Mouse (Mus musculus): ENCODE measurements at regions not wholly inside any gene's neighbourhood (a gene's known extent, or its start where the extent isn't known, plus 50 kb on each side); places are given as distances from the start of the nearest gene placed in this dataset. TPM values are rescaled to one million over a fixed set of nuclear protein-coding genes. Genes with fewer than 3 reads are reported as not detected.

DNA sequence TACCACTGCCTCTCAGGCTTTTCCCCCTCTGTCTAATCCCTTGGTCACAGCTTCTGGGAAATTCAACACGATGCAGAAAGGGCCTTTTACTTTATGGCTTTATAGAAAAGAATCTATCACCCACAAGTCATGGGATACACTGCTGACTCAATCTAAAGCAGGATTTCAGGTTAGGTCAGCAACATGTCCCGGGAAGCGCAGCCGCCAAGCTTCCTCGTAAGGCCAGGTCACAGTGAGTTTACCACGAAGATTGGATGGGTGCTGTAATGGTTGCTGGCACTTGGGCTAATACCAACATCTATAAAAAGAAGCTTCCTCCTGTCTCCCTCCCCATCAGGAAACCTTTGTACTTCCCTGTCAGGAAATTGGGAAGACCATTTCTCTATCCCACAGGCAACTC, 70.0 kb upstream of the Gm9747 start:
- ATAC-seq (ENCODE audit: insufficient number of reproducible peaks, insufficient read depth, low FRiP score, low read depth) = no peak

GRCm38 (mm10) chr1:82168158-82168557, 64.8 kb upstream of the Gm9747 start:
- Histone ChIP-seq H3K27me3 (ENCODE audit: control insufficient read depth, insufficient read depth, low read length) (no peaks in the 10 kb centered on the region), H3K9me3 (ENCODE audit: control insufficient read depth, low read length) (no peaks in the 10 kb centered on the region), H3K4me1 (ENCODE audit: control insufficient read depth in 2 of 2, insufficient read depth in 2 of 2, low read length in 2 of 2) (no peaks in the 10 kb centered on the region), H3K27ac (replicated peaks in 1 of 2; ENCODE audit: control insufficient read depth in 1 of 2, insufficient read depth in 1 of 2, low read depth in 2 of 2, low read length in 2 of 2) (no peak overlapping the region), H3K4me2 (ENCODE audit: low read length) (no peak overlapping the region), H3K4me3 (ENCODE audit: control insufficient read depth in 1 of 2, insufficient read depth in 1 of 2, low read depth in 1 of 2, low read length in 2 of 2) (no peak overlapping the region), H3K9ac (ENCODE audit: low read length) (no peak overlapping the region), H3K36me3 (ENCODE audit: control insufficient read depth, insufficient read depth, low read length) (no peaks in the 10 kb centered on the region)
- WGBS = 26% methylated on average over 4 of the region's 4 CpGs
- ATAC-seq (ENCODE audit: insufficient number of reproducible peaks, insufficient read depth, low FRiP score, low read depth) = no peak

More for the DNA sequence above, 70.0 kb upstream of the Gm9747 start:
- Histone ChIP-seq H3K4me2 (ENCODE audit: low read length) (no peak overlapping the region), H3K36me3 (ENCODE audit: control insufficient read depth, insufficient read depth, low read length) (no peaks in the 10 kb centered on the region), H3K9me3 (ENCODE audit: control insufficient read depth, low read length) (no peaks in the 10 kb centered on the region), H3K27ac (replicated peaks in 1 of 2; ENCODE audit: control insufficient read depth in 1 of 2, insufficient read depth in 1 of 2, low read depth in 2 of 2, low read length in 2 of 2) (no peak overlapping the region), H3K9ac (ENCODE audit: low read length) (no peak overlapping the region), H3K4me1 (ENCODE audit: control insufficient read depth in 2 of 2, insufficient read depth in 2 of 2, low read length in 2 of 2) (no peaks in the 10 kb centered on the region), H3K4me3 (ENCODE audit: control insufficient read depth in 1 of 2, insufficient read depth in 1 of 2, low read depth in 1 of 2, low read length in 2 of 2) (no peak overlapping the region), H3K27me3 (ENCODE audit: control insufficient read depth, insufficient read depth, low read length) (no peaks in the 10 kb centered on the region; the same call in 1 of the 2 replicates)
- 83% methylated on average over 6 of the region's 6 CpGs for WGBS

DNA sequence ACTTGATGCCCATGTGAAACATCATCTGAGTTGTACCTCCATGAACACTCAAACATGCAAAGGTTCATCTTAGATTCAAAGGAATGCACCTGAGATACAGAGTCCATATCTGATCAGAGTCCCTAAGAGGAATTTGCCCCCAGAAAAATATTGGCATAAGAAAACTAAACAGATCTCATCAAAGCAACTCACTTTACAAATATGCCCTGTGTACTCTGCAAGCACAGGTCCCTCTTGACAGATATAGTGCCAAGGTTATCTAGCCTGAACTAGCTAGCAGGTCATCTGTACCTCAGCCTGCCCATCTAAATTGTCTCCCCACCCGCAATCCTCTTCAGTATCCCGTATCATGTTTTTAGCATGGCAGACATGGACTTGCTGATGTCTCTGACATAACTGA, 64.0 kb upstream of the Gm9747 start:
- Histone ChIP-seq H3K4me2 (ENCODE audit: low read length) (no peak overlapping the region), H3K9ac (ENCODE audit: low read length) (no peak overlapping the region), H3K27me3 (ENCODE audit: control insufficient read depth, insufficient read depth, low read length) (no peaks in the 10 kb centered on the region), H3K36me3 (ENCODE audit: control insufficient read depth, insufficient read depth, low read length) (no peaks in the 10 kb centered on the region), H3K27ac (replicated peaks in 1 of 2; ENCODE audit: control insufficient read depth in 1 of 2, insufficient read depth in 1 of 2, low read depth in 2 of 2, low read length in 2 of 2) (no peak overlapping the region), H3K4me3 (ENCODE audit: control insufficient read depth in 1 of 2, insufficient read depth in 1 of 2, low read depth in 1 of 2, low read length in 2 of 2) (no peak overlapping the region), H3K9me3 (ENCODE audit: control insufficient read depth, low read length) (no peaks in the 10 kb centered on the region), H3K4me1 (ENCODE audit: control insufficient read depth in 2 of 2, insufficient read depth in 2 of 2, low read length in 2 of 2) (no peaks in the 10 kb centered on the region)
- WGBS = 87% methylated on average over 2 of the region's 2 CpGs
- no peak for ATAC-seq (ENCODE audit: insufficient number of reproducible peaks, insufficient read depth, low FRiP score, low read depth)

- no peaks in the 10 kb centered on the region for H3K27me3 ChIP-seq (ENCODE audit: control insufficient read depth, insufficient read depth, low read length)
- ATAC-seq (ENCODE audit: insufficient number of reproducible peaks, insufficient read depth, low FRiP score, low read depth) = no peak
- WGBS = 78% methylated on average over 1 of the region's 1 CpGs
- H3K9ac ChIP-seq (ENCODE audit: low read length) = no peak overlapping the region
- no peak overlapping the region for H3K27ac ChIP-seq (replicated peaks in 1 of 2; ENCODE audit: control insufficient read depth in 1 of 2, insufficient read depth in 1 of 2, low read depth in 2 of 2, low read length in 2 of 2)
- no peaks in the 10 kb centered on the region for H3K36me3 ChIP-seq (ENCODE audit: control insufficient read depth, insufficient read depth, low read length)
- no peaks in the 10 kb centered on the region for H3K9me3 ChIP-seq (ENCODE audit: control insufficient read depth, low read length)
- peaks cover 5 to 7% of the 10 kb centered on the region in 2 experiments; a peak in 2 of 4 replicates for H3K4me1 ChIP-seq (ENCODE audit: control insufficient read depth in 2 of 2, insufficient read depth in 2 of 2, low read length in 2 of 2)
- no peak overlapping the region for H3K4me3 ChIP-seq (ENCODE audit: control insufficient read depth in 1 of 2, insufficient read depth in 1 of 2, low read depth in 1 of 2, low read length in 2 of 2)
- H3K4me2 ChIP-seq (ENCODE audit: low read length) = no peak overlapping the region
These were observed 52.5 kb upstream of the Gm9747 start for GRCm38 (mm10) chr1:82180427-82180826.

Small RNA genes lying in the stretch of these regions (microRNA-seq; reads per million reads assigned to microRNA genes)
- gene Mir6344 = not detected

All from heart, embryonic 14.5 days (tissue).